Mouse (Mus musculus) cerebellum, postnatal 25 days (tissue): ENCODE results near the gene Gpr180.
"Not testable (repeated sequence)": the region's sequence is repeated elsewhere in the genome, so short reads cannot be mapped to it uniquely, and the experiment has no call there.

Experiments
- DNase-seq, 2 experiments: peaks; one replicate each; pipeline ENCODE4 v3.0.0; 2021; ENCODE audit warnings: mixed read lengths in 2 of 2

The Gpr180 gene

GRCm38 (mm10) chr14:118136744-118137452 lies at the start of gene Gpr180:
Gene Gpr180, plus strand, starts transcription at chr14:118137158.
- DNase-seq, result peak; percentile 98 to 100

DNA sequence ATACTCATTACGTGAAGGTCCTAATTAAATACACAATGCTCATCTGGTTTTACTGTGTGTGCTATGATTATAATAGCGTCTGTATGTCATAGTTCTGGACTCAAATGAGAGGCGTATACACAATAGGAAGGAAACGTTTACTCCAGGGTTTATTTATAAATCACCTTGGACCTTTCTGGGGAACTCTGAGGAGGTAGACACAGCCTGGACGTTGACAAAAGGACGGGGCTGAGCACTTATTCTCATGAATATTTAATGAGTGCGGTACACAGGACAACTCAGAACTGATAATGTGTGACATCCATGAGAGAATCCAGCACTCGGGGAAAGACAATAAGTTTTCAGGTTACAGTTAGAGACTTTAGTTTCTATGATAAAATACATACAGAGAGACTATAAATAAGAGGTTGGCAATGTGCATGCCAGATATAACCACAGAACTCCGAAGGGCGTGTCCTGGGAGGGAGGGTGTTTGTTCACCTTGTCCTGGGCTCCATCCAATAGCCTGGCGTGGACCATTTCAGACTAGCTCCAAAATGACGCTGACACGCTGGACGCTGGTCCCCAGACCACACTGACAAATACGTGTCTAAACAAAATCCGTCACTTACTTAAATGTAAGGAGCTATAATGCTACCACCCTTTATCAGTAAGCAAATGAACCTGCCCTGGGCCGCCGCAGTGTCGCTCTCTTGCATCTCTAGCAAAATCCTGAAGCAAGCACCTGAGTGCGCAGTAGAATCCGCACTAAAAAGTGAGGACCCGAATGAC lies 48.3 kb upstream of the Gpr180 start:
- DNase-seq, result no peak

DNA sequence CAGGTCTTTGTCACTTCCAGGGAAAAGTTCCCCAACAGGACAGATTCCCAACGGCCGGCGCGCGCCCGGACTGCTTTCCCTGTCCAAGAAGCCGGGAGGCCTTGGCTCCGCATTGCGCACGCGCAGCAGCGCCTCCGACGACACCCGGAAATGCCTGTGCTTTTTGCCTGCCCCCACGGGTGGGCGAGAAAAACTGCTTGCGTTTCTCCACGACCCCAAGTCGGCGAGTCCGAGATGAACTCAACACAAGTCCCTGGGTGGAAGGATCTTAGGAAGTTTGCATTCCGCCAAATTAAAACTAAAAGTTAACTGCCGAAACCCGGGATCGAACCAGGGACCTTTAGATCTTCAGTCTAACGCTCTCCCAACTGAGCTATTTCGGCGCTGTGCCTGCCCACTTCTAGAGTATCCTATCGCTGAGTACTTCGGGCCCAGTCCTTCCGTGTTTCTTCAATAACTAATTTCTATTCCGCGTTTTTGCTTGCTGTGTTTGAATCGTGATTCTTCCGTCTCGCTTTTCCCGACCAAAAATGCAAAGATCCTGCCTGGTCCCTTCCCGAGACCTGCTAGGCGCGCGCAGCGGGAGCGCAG lies 47.6 kb upstream of the Gpr180 start:
- peak; percentile 90 to 93 for DNase-seq

DNA sequence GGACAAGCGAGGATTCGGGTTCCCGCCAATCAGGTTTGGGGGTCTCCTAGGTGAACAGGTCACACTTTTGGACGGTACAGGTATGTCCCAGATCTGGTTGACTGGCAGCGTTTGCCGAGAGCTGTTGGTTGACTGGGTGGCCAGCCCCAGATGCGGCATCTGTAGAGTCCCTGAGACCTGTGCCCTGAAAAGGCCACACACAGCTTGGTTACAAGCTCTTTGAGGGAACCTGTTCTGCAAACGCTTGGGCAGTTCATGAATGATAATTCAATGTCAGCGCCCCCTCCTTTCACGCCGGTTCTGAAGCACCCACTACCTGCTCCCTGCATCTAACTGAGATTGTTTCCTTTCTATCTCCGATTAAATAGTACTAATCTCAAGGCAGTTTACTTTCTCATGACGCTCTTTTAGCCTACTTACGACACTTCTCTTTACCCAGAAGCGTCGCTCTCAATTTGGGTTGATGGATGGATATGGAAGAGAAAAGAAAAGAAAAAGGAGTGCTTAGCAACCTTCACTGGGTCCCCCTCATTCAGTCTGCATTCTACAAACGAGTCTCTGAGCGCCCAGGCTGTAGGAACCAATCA lies 47.1 kb upstream of the Gpr180 start:
- DNase-seq, result no peak

DNA sequence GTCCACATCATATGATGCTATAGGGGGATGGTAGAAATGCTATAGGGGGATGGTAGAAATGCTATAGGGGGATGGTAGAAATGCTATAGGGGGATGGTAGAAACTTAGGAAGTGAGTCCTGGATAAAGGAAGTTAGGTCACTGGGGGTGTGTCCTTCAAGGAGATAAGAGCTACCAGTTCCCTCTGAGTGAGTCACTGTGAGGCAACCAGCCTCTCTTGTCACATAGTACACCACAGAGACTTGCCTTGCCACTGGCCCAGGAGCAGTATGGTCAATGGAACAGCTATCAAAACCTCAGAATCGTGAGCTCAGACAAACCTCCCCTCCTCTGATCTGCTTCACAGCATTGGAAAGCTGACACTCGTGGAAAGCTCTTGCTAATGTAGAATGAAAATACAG lies 38.7 kb upstream of the Gpr180 start:
- no peak for DNase-seq

DNA sequence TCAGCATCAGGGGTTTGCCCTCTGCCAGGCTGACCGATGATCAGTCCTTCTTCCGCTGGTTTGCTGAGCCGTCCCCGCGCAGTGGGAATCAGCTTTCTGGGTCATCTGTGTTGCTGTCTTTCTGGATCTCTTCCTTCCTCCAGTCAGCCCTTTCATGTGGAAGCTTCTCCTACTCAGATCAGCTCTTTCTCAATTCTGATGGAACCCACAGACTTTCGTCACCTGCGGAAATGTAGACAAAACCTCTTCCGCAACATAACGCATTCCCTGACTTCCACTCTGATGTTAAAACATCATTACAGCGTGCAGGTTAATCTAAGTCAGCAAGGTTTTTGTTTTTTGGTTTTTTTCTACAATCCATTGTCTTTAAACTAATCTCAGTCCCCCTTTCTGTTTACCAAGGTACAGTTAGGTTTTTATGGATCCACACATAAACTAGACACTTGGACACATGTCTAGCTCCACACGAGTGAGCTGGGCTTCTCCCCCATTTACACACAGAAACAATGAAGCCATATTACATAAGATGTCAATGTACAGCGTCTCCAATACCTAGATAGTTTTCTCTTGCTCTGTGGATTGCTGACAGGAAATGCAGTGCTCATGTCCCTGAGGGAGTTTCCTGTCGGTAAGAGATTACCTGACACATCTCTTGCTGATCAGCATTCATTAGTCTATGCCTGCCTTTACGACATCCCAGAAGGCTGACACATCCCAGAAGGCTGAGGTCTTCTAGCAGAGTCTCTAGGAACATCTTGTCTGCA lies 35.5 kb upstream of the Gpr180 start:
- no peak for DNase-seq

GRCm38 (mm10) chr14:118107479-118107878 lies 29.5 kb upstream of the Gpr180 start:
- not testable (repeated sequence) for DNase-seq

GRCm38 (mm10) chr14:118113116-118113515 lies 23.8 kb upstream of the Gpr180 start:
- no peak for DNase-seq

GRCm38 (mm10) chr14:118124129-118124528 lies 12.8 kb upstream of the Gpr180 start:
- no peak for DNase-seq

- no peak for DNase-seq
These were observed 12.2 kb upstream of the Gpr180 start for GRCm38 (mm10) chr14:118124771-118125170.

GRCm38 (mm10) chr14:118126301-118126700 lies 10.7 kb upstream of the Gpr180 start:
- no peak for DNase-seq

DNA sequence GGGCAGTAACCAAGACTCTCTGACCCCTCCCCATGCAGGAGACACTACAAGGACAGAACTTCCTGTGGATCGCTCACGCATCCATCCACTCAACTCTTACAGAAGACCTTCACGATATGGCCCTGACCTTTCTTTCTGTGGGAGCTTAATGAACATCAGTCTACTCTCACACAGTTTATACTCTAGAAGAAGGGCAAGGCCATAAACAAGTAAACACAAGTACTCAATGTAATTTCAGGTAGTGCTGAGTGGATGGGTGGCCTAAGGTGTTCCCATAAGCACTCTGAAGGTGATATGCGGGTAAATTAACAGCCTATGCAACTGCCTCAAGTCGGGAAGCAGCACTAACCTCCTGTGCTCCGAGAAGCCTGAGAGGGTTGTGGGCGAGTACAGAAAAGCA lies 5.5 kb upstream of the Gpr180 start:
- DNase-seq, result no peak

- DNase-seq, result no peak
These were observed 4.9 kb upstream of the Gpr180 start for GRCm38 (mm10) chr14:118131931-118132641.

GRCm38 (mm10) chr14:118132642-118132977 lies 4.3 kb upstream of the Gpr180 start, which contains the start of gene Tgds:
Gene Tgds, minus strand, starts transcription at chr14:118132755.
- DNase-seq, result peak; percentile 98 to 100

DNA sequence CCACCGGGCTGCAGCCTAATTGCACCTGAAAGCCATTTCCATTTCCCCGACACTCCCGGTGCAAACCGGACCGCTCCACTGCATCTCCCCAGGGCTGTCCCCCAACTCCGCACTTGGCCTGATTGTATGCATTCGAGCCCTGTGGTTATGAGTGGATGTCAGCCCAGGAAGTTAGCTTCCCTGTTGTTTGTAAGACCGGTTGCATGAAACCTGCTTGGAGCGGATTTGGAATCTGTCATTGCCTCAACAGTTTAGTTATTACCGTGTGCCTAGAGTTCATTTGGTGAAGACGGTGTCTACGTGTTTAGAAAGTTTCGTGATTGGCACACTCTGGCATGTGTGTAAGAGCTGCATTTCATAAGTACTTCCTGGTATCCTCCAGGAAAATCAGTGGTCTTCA lies 529 bp downstream of the Gpr180 start:
- no peak for DNase-seq

GRCm38 (mm10) chr14:118142283-118142682 lies 5.3 kb downstream of the Gpr180 start:
- DNase-seq, result no peak

DNA sequence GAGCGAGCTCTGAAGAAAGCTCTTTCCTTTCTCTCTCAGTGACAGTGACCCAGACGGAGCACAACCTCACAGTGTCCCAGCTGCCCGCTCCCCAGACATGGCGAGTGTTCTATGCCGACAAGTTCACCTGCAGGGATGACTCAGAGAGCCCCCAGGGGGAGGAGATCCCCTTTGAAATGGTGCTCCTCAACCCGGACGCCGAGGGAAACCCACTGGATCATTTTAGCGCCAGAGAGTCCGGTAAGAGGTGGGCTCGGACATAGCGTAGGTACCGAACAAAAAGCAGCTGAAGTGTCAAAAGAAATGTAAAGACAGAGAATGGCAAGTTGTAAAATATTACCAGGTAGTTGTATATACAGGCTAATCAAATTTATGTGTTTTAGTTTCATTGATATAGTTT lies 11.1 kb downstream of the Gpr180 start:
- no peak for DNase-seq

DNA sequence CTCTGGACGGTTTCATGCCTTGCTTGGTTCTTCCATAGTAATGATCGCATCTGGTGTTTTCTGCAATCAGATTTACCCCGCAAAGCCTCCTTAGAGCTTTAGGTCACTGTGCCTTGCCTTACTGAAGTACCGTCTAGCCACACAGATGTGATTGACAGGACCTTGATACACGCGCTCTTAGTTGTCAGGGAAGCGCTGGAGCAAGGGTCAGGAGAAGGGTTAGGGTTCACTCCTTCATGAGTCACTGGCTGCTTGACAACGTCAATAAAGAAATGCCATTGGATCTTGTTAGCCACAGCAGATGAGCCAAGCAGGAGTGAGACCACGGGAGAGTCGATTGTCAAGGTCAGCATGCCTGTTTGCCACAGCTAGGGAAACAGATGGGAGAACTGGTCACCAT lies 11.6 kb downstream of the Gpr180 start:
- no peak for DNase-seq

GRCm38 (mm10) chr14:118150656-118151551 lies 13.9 kb downstream of the Gpr180 start:
- no peak for DNase-seq

GRCm38 (mm10) chr14:118151651-118152293 lies 14.8 kb downstream of the Gpr180 start:
- no peak for DNase-seq

DNA sequence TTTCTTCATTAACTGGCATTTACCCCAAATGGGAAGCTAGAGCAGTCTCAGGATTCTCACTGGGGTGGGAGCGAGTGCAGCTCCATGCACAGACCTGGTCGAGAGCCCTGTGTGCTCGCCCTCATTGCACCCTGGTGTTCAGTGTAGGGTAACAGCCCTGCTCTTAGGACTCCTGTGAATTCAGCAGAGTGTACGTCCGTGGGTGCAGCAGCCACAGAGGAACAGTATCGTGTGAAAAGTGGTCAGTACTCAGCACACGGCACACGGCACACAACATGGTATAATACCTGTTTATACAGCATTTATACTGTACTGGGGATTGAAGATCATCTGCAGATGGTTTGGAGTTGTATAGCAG lies 15.3 kb downstream of the Gpr180 start:
- no peak for DNase-seq
